Mouse (Mus musculus) forebrain, embryonic 12.5 days (tissue): ENCODE results near the gene Eml3. TPM values are rescaled to one million over a fixed set of nuclear protein-coding genes. Genes with fewer than 3 reads are reported as not detected.

Source experiments
- ATAC-seq: fragments of 200-750 bp; cut with Nextera tagmentation; 2 replicates; pipeline ENCODE4 v1.8.0; 2017; ENCODE audit warnings: moderate TSS enrichment; ENCODE audit not compliant: low FRiP score
- H3K27ac ChIP-seq: fragments of 300-500 bp; sonication (generic); 2 replicates; pipeline ENCODE4 v1.5.1; 2016; ENCODE audit warnings: mild to moderate bottlenecking
- H3K27me3 ChIP-seq: fragments of 300-500 bp; sonication (generic); 2 replicates; pipeline ENCODE4 v1.6.1; 2016; ENCODE audit warnings: mild to moderate bottlenecking
- H3K36me3 ChIP-seq: fragments of 300-500 bp; sonication (generic); replicated peaks from 2 replicates; pipeline ENCODE4 v1.6.1; 2016; ENCODE audit warnings: mild to moderate bottlenecking
- H3K4me1 ChIP-seq: fragments of 300-500 bp; sonication (generic); 2 replicates; pipeline ENCODE4 v1.6.1; 2016
- H3K4me2 ChIP-seq: fragments of 300-500 bp; sonication (generic); 2 replicates; pipeline ENCODE4 v1.6.1; 2016; ENCODE audit warnings: mild to moderate bottlenecking, moderate library complexity
- H3K4me3 ChIP-seq: fragments of 300-500 bp; sonication (generic); replicated peaks from 2 replicates; pipeline ENCODE4 v1.5.1; 2016; ENCODE audit warnings: mild to moderate bottlenecking
- H3K9ac ChIP-seq: fragments of 300-500 bp; sonication (generic); 2 replicates; pipeline ENCODE4 v1.6.1; 2016; ENCODE audit warnings: mild to moderate bottlenecking
- H3K9me3 ChIP-seq: fragments of 300-500 bp; sonication (generic); 2 replicates; pipeline ENCODE4 v1.6.1; 2016
- WGBS: fragments of 180-500 bp; shearing (Covaris S2); methylation state at CpG from one replicate; pipeline ENCODE4 v1.1.7; 2016; 5-methylcytosine and 5-hydroxymethylcytosine counted together
- microRNA-seq: library from miRNA; unstranded; fragments of <30 nt; microRNA quantifications from one replicate; pipeline ENCODE4, GENCODE M21; 2017
- polyA plus RNA-seq: library from polyadenylated mRNA; unstranded; fragments of >200 nt; fragmentation: Nextera tagmentation; extraction: Ambion mirVana; gene quantifications from 2 replicates; pipeline ENCODE4 v1.2.1, GENCODE M21; 2016

Gene Eml3
- polyA plus RNA-seq, 1 experiment from 2014 or later: 13.8 TPM

DNA sequence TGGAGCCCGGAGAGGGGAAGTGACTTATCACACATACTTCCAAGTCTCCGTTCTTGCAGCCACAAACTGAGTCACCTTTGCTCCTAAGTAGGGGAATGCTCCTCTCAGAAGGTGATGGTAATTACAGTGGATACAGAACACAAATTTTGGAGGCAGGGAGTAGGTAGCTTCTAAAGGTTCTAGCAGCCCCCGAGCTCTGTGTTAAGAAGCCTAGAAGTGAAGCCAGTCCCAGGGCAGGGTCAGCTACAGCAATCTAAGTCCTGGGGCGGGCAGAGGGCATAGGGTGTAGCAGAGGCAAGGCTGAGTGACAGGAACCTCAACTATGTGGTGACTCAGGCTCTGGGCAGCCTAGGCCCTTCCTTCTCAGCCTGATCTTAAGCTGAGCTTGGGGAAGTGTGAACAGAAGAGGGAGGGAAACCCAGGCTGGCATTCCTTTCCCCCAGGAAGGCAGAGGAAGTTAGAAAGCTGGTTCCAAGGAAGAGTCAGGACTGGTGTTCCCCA, 53.8 kb downstream of the Eml3 start:
- 56% methylated on average over 4 of the region's 4 CpGs for WGBS
- H3K9me3 ChIP-seq: no peaks in the 10 kb centered on the region
- peaks cover 11% of the 10 kb centered on the region for H3K27me3 ChIP-seq
- H3K36me3 ChIP-seq: peaks cover 31% of the 10 kb centered on the region
- H3K4me2 ChIP-seq: no peak overlapping the region
- H3K9ac ChIP-seq: 0 out of 2 replicates have a peak overlapping the region, but pooled peaks have one; percentile 34
- H3K27ac ChIP-seq: peak overlapping the region; percentile 76
- no peak for ATAC-seq
- H3K4me1 ChIP-seq: peaks cover 40% of the 10 kb centered on the region
- no peak overlapping the region for H3K4me3 ChIP-seq

DNA sequence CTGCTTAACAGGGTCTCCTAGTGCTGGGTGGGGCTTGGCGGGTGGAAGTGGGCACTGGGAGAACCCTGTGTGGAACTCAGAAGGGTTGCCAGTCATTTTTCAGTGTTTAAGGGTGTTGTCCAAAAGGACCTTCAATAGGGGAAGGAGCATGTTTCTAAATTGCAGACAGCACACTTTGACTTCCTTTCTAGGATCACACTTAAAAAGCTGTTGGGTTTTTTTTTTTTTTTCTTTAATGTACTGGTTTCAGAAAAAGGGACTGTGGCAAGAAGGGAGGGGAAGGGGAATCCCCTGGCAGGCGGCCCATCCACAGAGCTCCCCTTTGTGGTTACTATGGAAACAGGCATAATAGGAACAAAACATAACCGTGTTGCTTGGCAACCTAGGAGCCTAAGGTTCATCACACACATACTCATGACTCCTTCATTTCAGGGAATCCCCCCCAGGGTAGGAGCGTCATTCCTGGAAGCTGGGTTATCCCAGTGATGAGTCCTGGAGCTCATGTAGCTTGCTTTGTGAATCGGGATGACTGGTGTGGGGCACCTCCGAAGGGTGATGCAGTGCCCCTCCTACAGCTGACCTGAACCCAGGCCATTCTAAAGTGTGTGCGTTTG, 55.0 kb downstream of the Eml3 start:
- Histone ChIP-seq H3K4me3 (peak overlapping the region; percentile 6; the same call in 1 of the 2 replicates), H3K27me3 (peaks cover 23% of the 10 kb centered on the region), H3K36me3 (peaks cover 19% of the 10 kb centered on the region), H3K4me1 (peaks cover 51% of the 10 kb centered on the region), H3K9me3 (no peaks in the 10 kb centered on the region), H3K9ac (0 out of 2 replicates have a peak overlapping the region, but pooled peaks have one; percentile 34), H3K4me2 (peak overlapping the region; percentile 41), H3K27ac (peak overlapping the region; percentile 76)
- peak; percentile 86 for ATAC-seq
- 5% methylated on average over 7 of the region's 7 CpGs for WGBS

- ATAC-seq: no peak
- peaks cover 5% of the 10 kb centered on the region for H3K36me3 ChIP-seq
- H3K4me1 ChIP-seq: peaks cover 67% of the 10 kb centered on the region
- peaks cover 37% of the 10 kb centered on the region for H3K27me3 ChIP-seq
- no peak overlapping the region for H3K4me3 ChIP-seq
- H3K27ac ChIP-seq: no peak overlapping the region
- H3K9me3 ChIP-seq: no peaks in the 10 kb centered on the region
- H3K9ac ChIP-seq: no peak overlapping the region
- WGBS: 76% methylated on average over 5 of the region's 5 CpGs
- no peak overlapping the region for H3K4me2 ChIP-seq
Measured at GRCm38 (mm10) chr19:8985891-8986290, 56.5 kb downstream of the Eml3 start.

- H3K27ac ChIP-seq: 0 out of 2 replicates have a peak overlapping the region, but pooled peaks have one; percentile 2
- H3K36me3 ChIP-seq: no peaks in the 10 kb centered on the region
- WGBS: 50% methylated on average over 2 of the region's 2 CpGs
- H3K9ac ChIP-seq: no peak overlapping the region; the same call in 1 of the 2 replicates
- peaks cover 42% of the 10 kb centered on the region for H3K27me3 ChIP-seq
- H3K4me2 ChIP-seq: no peak overlapping the region
- no peak overlapping the region for H3K4me3 ChIP-seq
- no peak for ATAC-seq
- no peaks in the 10 kb centered on the region for H3K9me3 ChIP-seq
- H3K4me1 ChIP-seq: peaks cover 62% of the 10 kb centered on the region
Measured at GRCm38 (mm10) chr19:8987816-8988215, 58.5 kb downstream of the Eml3 start.

- 12% methylated on average over 15 of the region's 15 CpGs for WGBS
- Histone ChIP-seq H3K36me3 (no peaks in the 10 kb centered on the region), H3K27ac (no peak overlapping the region), H3K4me1 (peaks cover 55% of the 10 kb centered on the region), H3K27me3 (peaks cover 42% of the 10 kb centered on the region), H3K4me2 (peak overlapping the region; percentile 96), H3K9ac (peak overlapping the region; percentile 64), H3K9me3 (no peaks in the 10 kb centered on the region), H3K4me3 (peak overlapping the region; percentile 55)
- ATAC-seq: no peak
Measured at GRCm38 (mm10) chr19:8988346-8989065, 59.2 kb downstream of the Eml3 start.

- peaks cover 42% of the 10 kb centered on the region for H3K27me3 ChIP-seq
- peak; percentile 31 for ATAC-seq
- peaks cover 49% of the 10 kb centered on the region for H3K4me1 ChIP-seq
Measured at GRCm38 (mm10) chr19:8989066-8989566, 59.8 kb downstream of the Eml3 start, which contains the start of gene Ahnak. Gene Ahnak (plus strand): TSS chr19:8989284.

GRCm38 (mm10) chr19:8989567-8990431, 60.4 kb downstream of the Eml3 start:
- ATAC-seq: peak; percentile 63
- Histone ChIP-seq H3K4me2 (peak overlapping the region; percentile 96), H3K9ac (peak overlapping the region; percentile 64), H3K36me3 (no peaks in the 10 kb centered on the region), H3K4me3 (peak overlapping the region; percentile 55), H3K27ac (no peak overlapping the region), H3K27me3 (peaks cover 42% of the 10 kb centered on the region), H3K4me1 (peaks cover 43% of the 10 kb centered on the region), H3K9me3 (no peaks in the 10 kb centered on the region)
- WGBS: under 1% methylated on average over 51 of the region's 53 CpGs

More at GRCm38 (mm10) chr19:8989066-8989566, 59.8 kb downstream of the Eml3 start, which contains the start of gene Ahnak:
- Histone ChIP-seq H3K36me3 (no peaks in the 10 kb centered on the region), H3K4me2 (peak within 1 kb of the TSS; percentile 96), H3K4me3 (peak within 1 kb of the TSS; percentile 55), H3K27ac (0 out of 2 replicates have a peak within 1 kb of the TSS, but pooled peaks have one; percentile 56), H3K9me3 (no peaks in the 10 kb centered on the region), H3K9ac (peak within 1 kb of the TSS; percentile 64)
- WGBS: under 1% methylated on average over 42 of the region's 42 CpGs

- Histone ChIP-seq H3K4me3 (peak overlapping the region; percentile 55), H3K9me3 (no peaks in the 10 kb centered on the region), H3K36me3 (no peaks in the 10 kb centered on the region), H3K4me2 (peak overlapping the region; percentile 96), H3K9ac (peak overlapping the region; percentile 64), H3K4me1 (peaks cover 36% of the 10 kb centered on the region), H3K27ac (no peak overlapping the region), H3K27me3 (peaks cover 42% of the 10 kb centered on the region)
- 17% methylated on average over 15 of the region's 15 CpGs for WGBS
- peak; percentile 65; the same call in 1 of the 2 replicates for ATAC-seq
Measured at GRCm38 (mm10) chr19:8990432-8991102, 61.2 kb downstream of the Eml3 start.

Small RNA genes lying within 50 kb of the gene (microRNA-seq; reads per million reads assigned to microRNA genes)
- not detected for gene Mir5136

Other genes with a start within 250 kb of the Eml3 start
- 140 and 143 TPM in 2 replicates for gene Slc3a2, start 206.2 kb upstream of the Eml3 start, polyA plus RNA-seq
- 83.7 and 85.9 TPM in 2 replicates for gene Wdr74, start 193.7 kb upstream of the Eml3 start, polyA plus RNA-seq
- gene 1700092M07Rik, start 188.8 kb upstream of the Eml3 start, polyA plus RNA-seq: 2.8 and 3.7 TPM in 2 replicates
- gene Stx5a, start 188.1 kb upstream of the Eml3 start, polyA plus RNA-seq: 108 and 114 TPM in 2 replicates
- 206 and 225 TPM in 2 replicates for gene Nxf1, start 172.5 kb upstream of the Eml3 start, polyA plus RNA-seq
- gene Tmem223, start 158.6 kb upstream of the Eml3 start, polyA plus RNA-seq: 203 and 210 TPM in 2 replicates
- gene Tmem179b, start 155.1 kb upstream of the Eml3 start, polyA plus RNA-seq: 34.4 and 36.9 TPM in 2 replicates
- 35.9 and 41.5 TPM in 2 replicates for gene Taf6l, start 143.1 kb upstream of the Eml3 start, polyA plus RNA-seq
- gene Polr2g, start 131.0 kb upstream of the Eml3 start, polyA plus RNA-seq: 158 and 161 TPM in 2 replicates
- gene Zbtb3, start 127.0 kb upstream of the Eml3 start, polyA plus RNA-seq: 6.6 and 7.9 TPM in 2 replicates
- 78.7 and 83.9 TPM in 2 replicates for gene Ttc9c, start 110.2 kb upstream of the Eml3 start, polyA plus RNA-seq
- 7.2 and 7.8 TPM in 2 replicates for gene Hnrnpul2, start 109.5 kb upstream of the Eml3 start, polyA plus RNA-seq
- gene AC129217.1, start 99.8 kb upstream of the Eml3 start, polyA plus RNA-seq: not detected in 2 replicates
- gene Bscl2, start 92.1 kb upstream of the Eml3 start, polyA plus RNA-seq: 57.5 and 62.9 TPM in 2 replicates
- gene Gng3, start 90.4 kb upstream of the Eml3 start, polyA plus RNA-seq: 131 and 139 TPM in 2 replicates
- 0.26 and 0.60 TPM in 2 replicates for gene Lrrn4cl, start 78.8 kb upstream of the Eml3 start, polyA plus RNA-seq
- gene Ubxn1, start 58.1 kb upstream of the Eml3 start, polyA plus RNA-seq: 178 and 182 TPM in 2 replicates
- 55.2 and 57.3 TPM in 2 replicates for gene Uqcc3, start 48.6 kb upstream of the Eml3 start, polyA plus RNA-seq
- 104 and 119 TPM in 2 replicates for gene Lbhd1, start 45.8 kb upstream of the Eml3 start, polyA plus RNA-seq
- gene Gm49403, start 45.6 kb upstream of the Eml3 start, polyA plus RNA-seq: not detected in 2 replicates
- gene 1810009A15Rik, start 40.7 kb upstream of the Eml3 start, polyA plus RNA-seq: 91.0 and 104 TPM in 2 replicates
- not detected in 2 replicates for gene Gm49416, start 40.6 kb upstream of the Eml3 start, polyA plus RNA-seq
- 48.1 and 52.6 TPM in 2 replicates for gene Ints5, start 36.5 kb upstream of the Eml3 start, polyA plus RNA-seq
- 106 and 113 TPM in 2 replicates for gene Ganab, start 31.5 kb upstream of the Eml3 start, polyA plus RNA-seq
- gene B3gat3, start 9.2 kb upstream of the Eml3 start, polyA plus RNA-seq: 64.4 and 64.8 TPM in 2 replicates
- 1.3 and 2.5 TPM in 2 replicates for gene Rom1, start 196 bp upstream of the Eml3 start, polyA plus RNA-seq
- gene Mta2, start 12.3 kb downstream of the Eml3 start, polyA plus RNA-seq: 193 and 206 TPM in 2 replicates
- gene Tut1, start 24.3 kb downstream of the Eml3 start, polyA plus RNA-seq: 36.9 and 37.0 TPM in 2 replicates
- gene Eef1g, start 37.5 kb downstream of the Eml3 start, polyA plus RNA-seq: 365 and 373 TPM in 2 replicates
- 6.4 and 8.5 TPM in 2 replicates for gene Ahnak, start 59.7 kb downstream of the Eml3 start, polyA plus RNA-seq
- gene Scgb1a1, start 158.4 kb downstream of the Eml3 start, polyA plus RNA-seq: not detected in 2 replicates
- 24.1 and 25.7 TPM in 2 replicates for gene Asrgl1, start 206.1 kb downstream of the Eml3 start, polyA plus RNA-seq